In genomic region chr8:70757523-70758307, GRCm38 (mm10) we compare ENCODE assay signal across 9 mouse cellular contexts. TPM values are rescaled to one million over a fixed set of nuclear protein-coding genes. Genes with fewer than 3 reads are reported as not detected.
DNase-seq lines count a peak whose midpoint lies in the region; ATAC-seq and TF ChIP-seq lines count a peak whose summit lies in the region.
"Had no signal": no experiment of that assay in that cellular context is flagged by ENCODE, and none has a peak within 500 bp of the region (broad histone marks: within the 10 kb centered on the region; RNA-seq: fewer than 3 reads in every experiment).

No protein-coding gene starts in this region.

- no peak overlapping the region; the same call in 1 of the 2 replicates for H3K4me2 ChIP-seq in liver, embryonic 12.5 days

- no peak overlapping the region for H3ac ChIP-seq in C2C12 (ENCODE audit: control insufficient read depth, insufficient read length, low read depth)

- peak; percentile 68 for DNase-seq in adrenal gland, adult 2 months
- DNase-seq in adrenal gland, postnatal 4 days (ENCODE audit: low spot score in 2 of 2) = no peak
- no peak for DNase-seq in liver, adult 2 months (ENCODE audit: extremely low read depth, low read depth, low spot score)
- peak; percentile 76 for DNase-seq in cerebellum, postnatal 10 days
- DNase-seq in induced T-regulatory cell, adult 2 months (ENCODE audit: low read depth) = peak; percentile 55
- DNase-seq in Muller cell, postnatal 12 days (ENCODE audit: inconsistent ontology term) = no peak

- no peaks in the 10 kb centered on the region for H3K9me3 ChIP-seq in liver, embryonic 12.5 days (replicated peaks)

- WGBS in liver, adult 2 months = 89% methylated on average over 22 of the region's 22 CpGs
- 72% methylated on average over 22 of the region's 22 CpGs for WGBS in liver, embryonic 12.5 days (ENCODE audit: insufficient replicate concordance)

- peaks cover 4% of the 10 kb centered on the region; the same call in 1 of the 2 replicates for H3K79me2 ChIP-seq in liver, adult 2 months (ENCODE audit: control insufficient read depth, insufficient read depth, low read length)
- peaks cover 15% of the 10 kb centered on the region for H3K79me2 ChIP-seq in C2C12 (ENCODE audit: control insufficient read depth, insufficient read depth)

- TF ChIP-seq CTCF in liver, adult 2 months (IDR thresholded peaks at IDR 0.05; ENCODE audit: low read depth, low read length) = peak; percentile 61
- TF ChIP-seq CTCF in C2C12 (IDR thresholded peaks at IDR 0.05; ENCODE audit: control insufficient read depth, insufficient read depth, insufficient read length) = peak; percentile 43

- H3K79me3 ChIP-seq in C2C12 (ENCODE audit: low read depth) = peaks cover 3% of the 10 kb centered on the region

- peaks cover 12% of the 10 kb centered on the region for H3K4me1 ChIP-seq in liver, adult 2 months (ENCODE audit: control insufficient read depth, insufficient read depth, low read length)
- peaks cover 80% of the 10 kb centered on the region for H3K4me1 ChIP-seq in liver, embryonic 12.5 days

- no peak overlapping the region for H3K9ac ChIP-seq in liver, adult 2 months (ENCODE audit: low read depth, low read length)
- H3K9ac ChIP-seq in liver, embryonic 12.5 days = no peak overlapping the region

- no peaks in the 10 kb centered on the region for H3K36me3 ChIP-seq in liver, adult 2 months (ENCODE audit: control insufficient read depth, insufficient read depth, low read length)
- peaks cover 31% of the 10 kb centered on the region for H3K36me3 ChIP-seq in liver, embryonic 12.5 days
- peaks cover 12% of the 10 kb centered on the region for H3K36me3 ChIP-seq in C2C12 (ENCODE audit: control insufficient read depth, insufficient read depth)

- H3K27me3 ChIP-seq in liver, adult 2 months (ENCODE audit: control insufficient read depth, insufficient read depth, low read length) = no peaks in the 10 kb centered on the region
- no peaks in the 10 kb centered on the region for H3K27me3 ChIP-seq in liver, embryonic 12.5 days (replicated peaks)
- no peaks in the 10 kb centered on the region for H3K27me3 ChIP-seq in C2C12 (ENCODE audit: control insufficient read depth, insufficient read depth, insufficient read length)

- H3K4me3 ChIP-seq in liver, adult 2 months (ENCODE audit: insufficient read depth, low read depth, low read length) = no peak overlapping the region
- H3K4me3 ChIP-seq in liver, embryonic 12.5 days = no peak overlapping the region
- H3K4me3 ChIP-seq in C2C12 (ENCODE audit: insufficient read depth, poor library complexity, severe bottlenecking) = no peak overlapping the region

- no peak overlapping the region for H3K27ac ChIP-seq in liver, adult 2 months (replicated peaks; ENCODE audit: insufficient read depth, low read depth, low read length)
- H3K27ac ChIP-seq in liver, embryonic 12.5 days = no peak overlapping the region

- ATAC-seq in liver, embryonic 12.5 days = no peak

- no peak for TF ChIP-seq POLR2A in liver, adult 2 months (IDR thresholded peaks at IDR 0.05; ENCODE audit: extremely low read depth, insufficient read depth, low read length)

TF ChIP-seq in C2C12, 6 proteins besides CTCF, POLR2A, EP300 and RAD21:
- TF ChIP-seq USF1 (IDR thresholded peaks at IDR 0.05; ENCODE audit: low read depth) (no peak), MAX (IDR thresholded peaks at IDR 0.05) (no peak), FOSL1 (IDR thresholded peaks at IDR 0.05; ENCODE audit: insufficient read depth, low read length, poor library complexity, severe bottlenecking) (no peak), MYOG (IDR thresholded peaks at IDR 0.05; ENCODE audit: control insufficient read depth, extremely low read depth, insufficient read length) (no peak), CEBPB (IDR thresholded peaks at IDR 0.05; ENCODE audit: low read depth) (no peak), MYOD1 (IDR thresholded peaks at IDR 0.05; ENCODE audit: control insufficient read depth, insufficient read length, low read depth) (no peak)

RNA-seq across cellular contexts. Expression of gene Mpv17l2, which starts 3.0 kb away (rescaled TPM):
- 100 to 1,000 TPM; 108 to 132 TPM for total RNA-seq in adrenal gland, adult 2 months (2021)
- polyA plus RNA-seq in adrenal gland, adult 2 months (2012; rRNA removed) = 359 and 417 TPM in 2 replicates
- total RNA-seq in adrenal gland, postnatal 4 days (2021) = 100 to 1,000 TPM in 1 of 2 experiments, 10 to 100 TPM in 1; 93.1 to 109 TPM
- total RNA-seq in liver, adult 2 months (2014; rRNA removed) = 13.7 and 20.9 TPM in 2 replicates
- polyA plus RNA-seq in liver, adult 2 months (2012; rRNA removed) = 33.9 and 39.3 TPM in 2 replicates
- polyA plus RNA-seq in liver, embryonic 12.5 days (2016; fragmentation: Nextera tagmentation; extraction: Ambion mirVana) = 52.2 and 52.7 TPM in 2 replicates
- polyA plus RNA-seq in C2C12 (2012; fragmentation: generic; extraction: Trizol) = 86.8 TPM

RNA-seq across cellular contexts. Expression of gene Rab3a, which starts 3.2 kb away (rescaled TPM):
- 10 to 100 TPM; 49.1 to 85.5 TPM for total RNA-seq in adrenal gland, adult 2 months (2021)
- polyA plus RNA-seq in adrenal gland, adult 2 months (2012; rRNA removed) = 141 and 152 TPM in 2 replicates
- 10 to 100 TPM; 58.9 to 59.7 TPM for total RNA-seq in adrenal gland, postnatal 4 days (2021)
- 2.7 and 4.1 TPM in 2 replicates for total RNA-seq in liver, adult 2 months (2014; rRNA removed)
- 10.4 and 11.9 TPM in 2 replicates for polyA plus RNA-seq in liver, adult 2 months (2012; rRNA removed)
- polyA plus RNA-seq in liver, embryonic 12.5 days (2016; fragmentation: Nextera tagmentation; extraction: Ambion mirVana) = 3.3 and 3.9 TPM in 2 replicates
- 14.4 TPM for polyA plus RNA-seq in C2C12 (2012; fragmentation: generic; extraction: Trizol)

RNA-seq across cellular contexts. Expression of gene Pik3r2, which starts 18.8 kb away (rescaled TPM):
- total RNA-seq in adrenal gland, adult 2 months (2021) = 10 to 100 TPM; 37.2 to 49.0 TPM
- 296 and 305 TPM in 2 replicates for polyA plus RNA-seq in adrenal gland, adult 2 months (2012; rRNA removed)
- total RNA-seq in adrenal gland, postnatal 4 days (2021) = 10 to 100 TPM; 72.0 to 78.8 TPM
- 7.7 and 10.9 TPM in 2 replicates for total RNA-seq in liver, adult 2 months (2014; rRNA removed)
- 38.2 and 53.9 TPM in 2 replicates for polyA plus RNA-seq in liver, adult 2 months (2012; rRNA removed)
- 23.3 and 27.3 TPM in 2 replicates for polyA plus RNA-seq in liver, embryonic 12.5 days (2016; fragmentation: Nextera tagmentation; extraction: Ambion mirVana)
- 71.7 TPM for polyA plus RNA-seq in C2C12 (2012; fragmentation: generic; extraction: Trizol)

RNA-seq across cellular contexts. Expression of gene Pde4c, which starts 34.2 kb away (rescaled TPM):
- 1 to 10 TPM in 1 of 2 experiments, under 1 TPM in 1; 0.76 to 1.0 TPM for total RNA-seq in adrenal gland, adult 2 months (2021)
- polyA plus RNA-seq in adrenal gland, adult 2 months (2012; rRNA removed) = 2.9 and 3.3 TPM in 2 replicates
- total RNA-seq in adrenal gland, postnatal 4 days (2021) = 1 to 10 TPM; 2.2 to 5.6 TPM
- 10.6 and 16.3 TPM in 2 replicates for total RNA-seq in liver, adult 2 months (2014; rRNA removed)
- polyA plus RNA-seq in liver, adult 2 months (2012; rRNA removed) = 26.5 and 28.0 TPM in 2 replicates
- 0.56 and 0.71 TPM in 2 replicates for polyA plus RNA-seq in liver, embryonic 12.5 days (2016; fragmentation: Nextera tagmentation; extraction: Ambion mirVana)
- 0.01 TPM for polyA plus RNA-seq in C2C12 (2012; fragmentation: generic; extraction: Trizol)

RNA-seq across cellular contexts. Expression of gene Gm3336, which starts 39.4 kb away (rescaled TPM):
- under 1 TPM in 1 of 2 experiments, not detected in 1; 0.69 TPM for total RNA-seq in adrenal gland, adult 2 months (2021)
- 0.51 and 0.97 TPM in 2 replicates for polyA plus RNA-seq in adrenal gland, adult 2 months (2012; rRNA removed)
- total RNA-seq in adrenal gland, postnatal 4 days (2021) = not detected
- total RNA-seq in liver, adult 2 months (2014; rRNA removed) = 0.28 and 0.54 TPM in 2 replicates
- polyA plus RNA-seq in liver, adult 2 months (2012; rRNA removed) = 0.11 and 1.0 TPM in 2 replicates
- not detected in 2 replicates for polyA plus RNA-seq in liver, embryonic 12.5 days (2016; fragmentation: Nextera tagmentation; extraction: Ambion mirVana)
- not detected for polyA plus RNA-seq in C2C12 (2012; fragmentation: generic; extraction: Trizol)
- total RNA-seq: left cerebral cortex, adult 18-20 months had no signal

Comparison
In these comparisons a context has a peak if more than half of its experiments do, and no peak if none do; other contexts are left out.
1. DNase-seq: peak in adrenal gland, adult 2 months (single experiment), cerebellum, postnatal 10 days (2 of 2) and induced T-regulatory cell, adult 2 months (single experiment); none in adrenal gland, postnatal 4 days (0 of 2), liver, adult 2 months (single experiment) and Muller cell, postnatal 12 days (single experiment).